8 mouse cellular contexts compared by ENCODE assay signal in genomic region chr9:46119943-46120441, GRCm38 (mm10).
DNase-seq lines count a peak whose midpoint lies in the region; ATAC-seq lines count a peak whose summit lies in the region.

No protein-coding gene starts in this region.

- peaks cover 30% of the 10 kb centered on the region for H3K4me1 ChIP-seq in hindbrain, embryonic 13.5 days (replicated peaks)

- H3K36me3 ChIP-seq in hindbrain, embryonic 13.5 days: no peaks in the 10 kb centered on the region; the same call in 1 of the 2 replicates

- peak overlapping the region; percentile 71 for H3K27ac ChIP-seq in hindbrain, embryonic 13.5 days

- H3K9me3 ChIP-seq in hindbrain, embryonic 13.5 days: 0 out of 2 replicates have a peak, but pooled peaks cover 4% of the 10 kb centered on the region

- peak; percentile 98 for DNase-seq in NIH3T3 (ENCODE audit: low read depth)
- peak; percentile 60 for DNase-seq in cerebellum, adult 9-11 months
- DNase-seq in frontal cortex, postnatal 36 days (ENCODE audit: low spot score in 2 of 2): peak; percentile 28 to 50
- DNase-seq in left cerebral cortex, adult 18-20 months (ENCODE audit: low spot score in 2 of 2): peak; percentile 34 to 53
- DNase-seq in lung, postnatal 4 days: peak; percentile 85 to 92
- peak; percentile 5 for DNase-seq in retina, postnatal 7 days (ENCODE audit: low read depth, low spot score)
- peak; percentile 71 for DNase-seq in yolk sac, embryonic 10.5 days (ENCODE audit: low spot score)

- no peak overlapping the region for H3K4me2 ChIP-seq in hindbrain, embryonic 13.5 days

- H3K27me3 ChIP-seq in hindbrain, embryonic 13.5 days: no peaks in the 10 kb centered on the region

- WGBS in hindbrain, embryonic 13.5 days: under 1% methylated on average over 6 of the region's 6 CpGs

- ATAC-seq in hindbrain, embryonic 13.5 days (ENCODE audit: low FRiP score): peak; percentile 87

- H3K9ac ChIP-seq in hindbrain, embryonic 13.5 days: peak overlapping the region; percentile 3

- H3K4me3 ChIP-seq in hindbrain, embryonic 13.5 days: no peak overlapping the region

Comparison
In these comparisons a context has a peak if more than half of its experiments do, and no peak if none do; other contexts are left out.
1. DNase-seq: peak in every context shown above with its lines; median percentile 98 in NIH3T3; 88 in lung, postnatal 4 days; 71 in yolk sac, embryonic 10.5 days; 60 in cerebellum, adult 9-11 months; 44 in left cerebral cortex, adult 18-20 months; 39 in frontal cortex, postnatal 36 days; 5 in retina, postnatal 7 days.